Mouse (Mus musculus) kidney, adult 9 months (tissue): ENCODE results near the gene Tsfm.
"Not testable (repeated sequence)": the region's sequence is repeated elsewhere in the genome, so short reads cannot be mapped to it uniquely, and the experiment has no call there.

Experiments used
- DNase-seq: peaks from one replicate; pipeline ENCODE4 v3.0.0; 2022

Gene Tsfm

GRCm38 (mm10) chr10:127030336-127031296 lies at the start of gene Tsfm:
Gene Tsfm (minus strand): TSS chr10:127030840.
- peak; percentile 91 for DNase-seq

GRCm38 (mm10) chr10:127079665-127080391 lies 49.2 kb upstream of the Tsfm start:
- DNase-seq = peak; percentile 23

- no peak for DNase-seq
Measured at GRCm38 (mm10) chr10:127078677-127079575, 48.3 kb upstream of the Tsfm start.

- DNase-seq = no peak
Measured at GRCm38 (mm10) chr10:127078001-127078676, 47.5 kb upstream of the Tsfm start.

- no peak for DNase-seq
Measured at GRCm38 (mm10) chr10:127077515-127077914, 46.9 kb upstream of the Tsfm start.

- peak; percentile 14 for DNase-seq
Measured at GRCm38 (mm10) chr10:127076082-127076481, 45.4 kb upstream of the Tsfm start.

GRCm38 (mm10) chr10:127075651-127076050 lies 45.0 kb upstream of the Tsfm start:
- DNase-seq = no peak

GRCm38 (mm10) chr10:127075080-127075479 lies 44.4 kb upstream of the Tsfm start, which contains the start of gene Agap2:
Gene Agap2 (plus strand): TSS chr10:127075284.
- no peak for DNase-seq

GRCm38 (mm10) chr10:127073981-127074380 lies 43.3 kb upstream of the Tsfm start:
- DNase-seq = no peak

- not testable (repeated sequence) for DNase-seq
Measured at GRCm38 (mm10) chr10:127072969-127073368, 42.3 kb upstream of the Tsfm start.

GRCm38 (mm10) chr10:127072270-127072669 lies 41.6 kb upstream of the Tsfm start:
- not testable (repeated sequence) for DNase-seq

GRCm38 (mm10) chr10:127071203-127071602 lies 40.6 kb upstream of the Tsfm start:
- no peak for DNase-seq

GRCm38 (mm10) chr10:127070190-127071121 lies 39.8 kb upstream of the Tsfm start, which contains the start of gene Tspan31:
Gene Tspan31 (minus strand): TSS chr10:127070264.
- DNase-seq = peak; percentile 98

GRCm38 (mm10) chr10:127069281-127070189 lies 38.9 kb upstream of the Tsfm start:
- DNase-seq = no peak

- DNase-seq = no peak
Measured at GRCm38 (mm10) chr10:127068360-127069038, 37.9 kb upstream of the Tsfm start.

GRCm38 (mm10) chr10:127066519-127067018 lies 35.9 kb upstream of the Tsfm start:
- DNase-seq = no peak

- DNase-seq = no peak
Measured at GRCm38 (mm10) chr10:127065981-127066380, 35.3 kb upstream of the Tsfm start.
